Mouse (Mus musculus): Measurements from ENCODE around the gene Samd4b. TPM values are rescaled to one million over a fixed set of nuclear protein-coding genes. Genes with fewer than 3 reads are reported as not detected.

The Samd4b gene
- total and polyA plus RNA-seq, 3 experiments: 4.4 to 88.8 (median 75.9) TPM

DNA sequence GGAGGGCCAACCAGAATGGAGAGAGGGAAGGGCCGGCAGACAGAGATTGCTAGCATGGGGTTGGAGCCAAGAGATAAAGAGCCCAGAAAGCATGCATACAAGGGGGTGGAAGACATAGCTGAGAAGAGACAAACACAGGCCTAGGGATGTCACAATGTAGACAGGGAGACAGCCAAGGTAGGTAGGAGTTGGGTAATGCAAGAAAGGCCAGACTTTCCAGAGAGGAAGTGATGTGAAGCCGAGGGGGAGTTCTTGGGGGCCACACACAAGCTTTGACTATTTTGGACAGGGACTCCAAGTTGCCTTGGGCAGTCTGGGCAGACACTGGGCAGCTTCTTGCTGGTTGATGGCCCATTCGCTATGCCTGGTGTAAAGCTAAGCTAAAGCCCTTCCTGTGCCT, 196.0 kb downstream of the Samd4b start:
- DNase-seq (ENCODE audit: low spot score): no peak
- no peak for ATAC-seq (ENCODE audit: extremely low read depth, insufficient number of reproducible peaks, low FRiP score, poor library complexity, severe bottlenecking)
- H3K27me3 ChIP-seq (ENCODE audit: insufficient read depth, low read length): no peaks in the 10 kb centered on the region
- TF ChIP-seq CTCF (IDR thresholded peaks at IDR 0.05; ENCODE audit: low read depth, low read length) (no peak), POLR2AphosphoS5 (IDR thresholded peaks at IDR 0.05; ENCODE audit: insufficient replicate concordance, low read depth, low read length) (no peak), TAL1 (conservative IDR thresholded peaks at IDR 0.05; ENCODE audit: low read depth, low read length) (no peak), GATA2 (IDR thresholded peaks at IDR 0.05; ENCODE audit: borderline replicate concordance, low read depth, low read length) (no peak), GATA1 (IDR thresholded peaks at IDR 0.05; ENCODE audit: borderline replicate concordance, low read length) (no peak)
- no peak overlapping the region for H3K4me3 ChIP-seq (ENCODE audit: low read depth, low read length)
- H3K4me1 ChIP-seq (ENCODE audit: insufficient read depth, low read depth, low read length): peaks cover 3% of the 10 kb centered on the region
- H3K36me3 ChIP-seq (replicated peaks): peaks cover 98% of the 10 kb centered on the region
- no peaks in the 10 kb centered on the region for H3K9me3 ChIP-seq (replicated peaks)

- Histone ChIP-seq H3K36me3 (replicated peaks) (peaks cover 98% of the 10 kb centered on the region), H3K4me1 (ENCODE audit: insufficient read depth, low read depth, low read length) (peaks cover 3% of the 10 kb centered on the region), H3K9me3 (replicated peaks) (no peaks in the 10 kb centered on the region), H3K4me3 (ENCODE audit: low read depth, low read length) (no peak overlapping the region), H3K27me3 (ENCODE audit: insufficient read depth, low read length) (no peaks in the 10 kb centered on the region)
- DNase-seq (ENCODE audit: low spot score) (no peak), ATAC-seq (ENCODE audit: extremely low read depth, insufficient number of reproducible peaks, low FRiP score, poor library complexity, severe bottlenecking) (no peak)
- TF ChIP-seq GATA2 (IDR thresholded peaks at IDR 0.05; ENCODE audit: borderline replicate concordance, low read depth, low read length) (no peak), TAL1 (conservative IDR thresholded peaks at IDR 0.05; ENCODE audit: low read depth, low read length) (no peak), POLR2AphosphoS5 (IDR thresholded peaks at IDR 0.05; ENCODE audit: insufficient replicate concordance, low read depth, low read length) (no peak), CTCF (IDR thresholded peaks at IDR 0.05; ENCODE audit: low read depth, low read length) (no peak), GATA1 (IDR thresholded peaks at IDR 0.05; ENCODE audit: borderline replicate concordance, low read length) (no peak)
These were observed 196.9 kb downstream of the Samd4b start for GRCm38 (mm10) chr7:28401030-28401429.

GRCm38 (mm10) chr7:28398696-28399340, 199.1 kb downstream of the Samd4b start:
- peaks cover 6% of the 10 kb centered on the region for H3K4me1 ChIP-seq (ENCODE audit: insufficient read depth, low read depth, low read length)
- no peak overlapping the region for H3K4me3 ChIP-seq (ENCODE audit: low read depth, low read length)

DNA sequence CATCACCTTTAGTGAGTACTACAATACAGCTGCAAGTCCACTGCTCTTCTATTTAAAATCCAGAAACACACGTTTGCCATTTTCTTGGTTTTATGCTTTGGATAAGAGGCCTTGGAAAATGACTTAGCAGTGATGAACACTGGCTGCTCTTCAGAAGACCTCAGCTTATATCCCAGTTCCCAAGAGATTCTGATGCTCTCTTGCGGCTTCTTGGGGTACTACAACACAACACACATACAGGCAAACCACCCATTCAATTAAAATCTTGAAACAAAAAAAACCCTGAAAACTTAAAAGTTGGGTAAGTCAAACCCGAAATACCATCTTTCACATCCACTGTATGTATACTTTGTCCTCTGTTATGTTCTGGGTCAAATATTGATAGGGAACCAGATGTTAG, 199.9 kb downstream of the Samd4b start:
- 0 out of 2 replicates have a peak, but pooled peaks have one; percentile 34 for TF ChIP-seq CTCF (IDR thresholded peaks at IDR 0.05; ENCODE audit: low read depth, low read length)
- no peak for TF ChIP-seq GATA1 (IDR thresholded peaks at IDR 0.05; ENCODE audit: borderline replicate concordance, low read length)
- DNase-seq (ENCODE audit: low spot score) (no peak), ATAC-seq (ENCODE audit: extremely low read depth, insufficient number of reproducible peaks, low FRiP score, poor library complexity, severe bottlenecking) (no peak)
- H3K27me3 ChIP-seq (ENCODE audit: insufficient read depth, low read length): no peaks in the 10 kb centered on the region
- peaks cover 11% of the 10 kb centered on the region for H3K4me1 ChIP-seq (ENCODE audit: insufficient read depth, low read depth, low read length)
- no peaks in the 10 kb centered on the region for H3K9me3 ChIP-seq (replicated peaks)
- no peak overlapping the region for H3K4me3 ChIP-seq (ENCODE audit: low read depth, low read length)
- peaks cover 87% of the 10 kb centered on the region for H3K36me3 ChIP-seq (replicated peaks)

More at GRCm38 (mm10) chr7:28398696-28399340, 199.1 kb downstream of the Samd4b start:
- ATAC-seq (ENCODE audit: extremely low read depth, insufficient number of reproducible peaks, low FRiP score, poor library complexity, severe bottlenecking): no peak
- Histone ChIP-seq H3K9me3 (replicated peaks) (no peaks in the 10 kb centered on the region), H3K36me3 (replicated peaks) (peaks cover 94% of the 10 kb centered on the region), H3K27me3 (ENCODE audit: insufficient read depth, low read length) (no peaks in the 10 kb centered on the region)
- TF ChIP-seq CTCF (IDR thresholded peaks at IDR 0.05; ENCODE audit: low read depth, low read length): no peak
- TF ChIP-seq GATA1 (IDR thresholded peaks at IDR 0.05; ENCODE audit: borderline replicate concordance, low read length): no peak
- TF ChIP-seq TAL1 (conservative IDR thresholded peaks at IDR 0.05; ENCODE audit: low read depth, low read length): no peak
- TF ChIP-seq GATA2 (IDR thresholded peaks at IDR 0.05; ENCODE audit: borderline replicate concordance, low read depth, low read length): no peak
- TF ChIP-seq POLR2AphosphoS5 (IDR thresholded peaks at IDR 0.05; ENCODE audit: insufficient replicate concordance, low read depth, low read length): no peak
- DNase-seq (ENCODE audit: low spot score): no peak

- H3K36me3 ChIP-seq (replicated peaks): peaks cover 69% of the 10 kb centered on the region
- no peak for ATAC-seq (ENCODE audit: extremely low read depth, insufficient number of reproducible peaks, low FRiP score, poor library complexity, severe bottlenecking)
- no peak overlapping the region for H3K4me3 ChIP-seq (ENCODE audit: low read depth, low read length)
These were observed 202.5 kb downstream of the Samd4b start for GRCm38 (mm10) chr7:28395425-28395824.

DNA sequence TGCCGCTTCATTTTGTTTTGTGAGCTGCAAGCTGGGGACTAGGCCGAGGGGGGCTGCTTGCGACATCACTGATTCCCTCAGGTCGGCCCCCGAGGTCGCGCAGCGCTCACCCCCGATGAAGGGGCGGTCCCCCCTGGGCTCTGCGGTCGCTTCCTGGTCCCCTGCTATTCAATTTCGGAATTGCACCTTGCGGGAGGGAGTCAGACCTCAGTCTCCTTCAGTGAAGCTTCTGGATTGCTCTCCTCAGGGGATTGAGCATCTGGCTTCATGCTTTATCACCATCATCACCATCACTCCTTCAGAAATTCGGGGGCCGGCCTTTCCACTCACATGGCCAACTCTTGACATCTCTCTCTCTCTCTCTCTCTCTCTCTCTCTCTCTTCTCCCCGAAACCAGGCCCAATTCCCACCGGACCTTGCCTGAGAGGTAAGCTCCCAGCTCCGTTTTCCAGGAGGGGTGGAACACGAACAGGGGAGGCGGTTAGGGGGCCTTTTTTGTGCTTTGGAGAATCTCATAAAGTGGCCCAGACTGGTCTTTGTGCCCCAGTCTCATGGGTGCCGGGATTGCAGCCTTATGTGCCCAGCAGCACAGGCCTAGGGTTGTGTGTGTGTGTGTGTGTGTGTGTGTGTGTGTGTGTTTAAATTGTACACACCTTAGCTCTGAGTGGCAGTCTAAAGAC, 204.5 kb downstream of the Samd4b start:
- TF ChIP-seq TAL1 (conservative IDR thresholded peaks at IDR 0.05; ENCODE audit: low read depth, low read length) (no peak), POLR2AphosphoS5 (IDR thresholded peaks at IDR 0.05; ENCODE audit: insufficient replicate concordance, low read depth, low read length) (no peak)
- Histone ChIP-seq H3K36me3 (replicated peaks) (peaks cover 70% of the 10 kb centered on the region), H3K4me1 (ENCODE audit: insufficient read depth, low read depth, low read length) (peaks cover 24% of the 10 kb centered on the region), H3K27me3 (ENCODE audit: insufficient read depth, low read length) (no peaks in the 10 kb centered on the region), H3K4me3 (ENCODE audit: low read depth, low read length) (peak overlapping the region; percentile 95), H3K9me3 (replicated peaks) (no peaks in the 10 kb centered on the region)
- DNase-seq (ENCODE audit: low spot score) (no peak), ATAC-seq (ENCODE audit: extremely low read depth, insufficient number of reproducible peaks, low FRiP score, poor library complexity, severe bottlenecking) (no peak)

More at GRCm38 (mm10) chr7:28395425-28395824, 202.5 kb downstream of the Samd4b start:
- Histone ChIP-seq H3K4me1 (ENCODE audit: insufficient read depth, low read depth, low read length) (peaks cover 23% of the 10 kb centered on the region), H3K27me3 (ENCODE audit: insufficient read depth, low read length) (no peaks in the 10 kb centered on the region), H3K9me3 (replicated peaks) (no peaks in the 10 kb centered on the region)
- TF ChIP-seq GATA1 (IDR thresholded peaks at IDR 0.05; ENCODE audit: borderline replicate concordance, low read length): no peak
- TF ChIP-seq GATA2 (IDR thresholded peaks at IDR 0.05; ENCODE audit: borderline replicate concordance, low read depth, low read length): no peak
- no peak for TF ChIP-seq CTCF (IDR thresholded peaks at IDR 0.05; ENCODE audit: low read depth, low read length)
- no peak for DNase-seq (ENCODE audit: low spot score)
